Mouse (Mus musculus) megakaryocyte, embryonic 14.5 days (primary cell): ENCODE results near the gene Mov10l1. TPM values are rescaled to one million over a fixed set of nuclear protein-coding genes. Genes with fewer than 3 reads are reported as not detected.
A peak's percentile ranks its signal among the peaks of the same experiment; 100 is the strongest.

ENCODE experiments used
- H3K27me3 ChIP-seq: replicated peaks from 2 replicates; pipeline ENCODE3; 2012; ENCODE audit warnings: inconsistent platforms
- H3K36me3 ChIP-seq: replicated peaks from 2 replicates; pipeline ENCODE3; 2012; ENCODE audit warnings: low read length, inconsistent platforms, mixed read lengths
- H3K4me1 ChIP-seq: 2 replicates; pipeline ENCODE4 v1.6.1; 2012; ENCODE audit warnings: inconsistent platforms
- H3K4me3 ChIP-seq: replicated peaks from 2 replicates; pipeline ENCODE3; 2012; ENCODE audit warnings: moderate library complexity, mild to moderate bottlenecking, inconsistent platforms
- H3K9me3 ChIP-seq: 2 replicates; pipeline ENCODE4 v1.6.1; 2012; ENCODE audit warnings: inconsistent platforms
- FLI1 ChIP-seq: IDR thresholded peaks from 2 replicates; pipeline ENCODE4 v1.6.1; 2012; ENCODE audit warnings: low read length, inconsistent platforms, mixed read lengths
- GATA1 ChIP-seq: IDR thresholded peaks from 3 replicates; pipeline ENCODE4 v1.6.1; 2012; ENCODE audit warnings: mixed read lengths, low read length, inconsistent platforms, borderline replicate concordance
- polyA plus RNA-seq: library from polyadenylated mRNA; stranded (reverse); fragments of >175 nt; gene quantifications from 2 replicates; pipeline ENCODE4 v1.2.3, GENCODE M21; 2012; ENCODE audit warnings: low replicate concordance; ENCODE audit not compliant: insufficient read depth

Mov10l1 gene
- polyA plus RNA-seq, 1 experiment, result 0.21 TPM

DNA sequence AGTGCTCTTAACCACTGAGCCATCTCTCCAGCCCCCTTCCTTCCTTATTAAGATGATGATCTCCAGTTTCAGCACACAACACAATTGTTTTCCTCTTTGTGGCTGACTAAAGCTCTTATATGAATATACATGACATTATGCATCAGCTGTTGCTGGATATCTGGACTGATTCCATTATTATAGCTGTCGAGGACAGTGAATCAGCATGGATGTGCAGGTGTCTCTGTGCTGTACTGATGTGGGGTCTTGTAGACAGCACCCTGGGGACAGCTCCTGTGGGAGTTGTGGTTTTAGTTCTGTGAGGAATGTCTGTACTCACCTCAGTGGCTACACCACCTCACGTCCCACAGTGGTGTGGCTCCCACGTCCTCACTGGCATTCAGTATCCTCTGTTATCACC lies 18.5 kb downstream of the Mov10l1 start:
- peaks cover 4% of the 10 kb centered on the region for H3K4me1 ChIP-seq
- peaks cover 61% of the 10 kb centered on the region for H3K27me3 ChIP-seq
- H3K36me3 ChIP-seq, result no peaks in the 10 kb centered on the region
- TF ChIP-seq GATA1, result no peak
- no peak for TF ChIP-seq FLI1
- H3K4me3 ChIP-seq, result no peak overlapping the region
- no peaks in the 10 kb centered on the region for H3K9me3 ChIP-seq

DNA sequence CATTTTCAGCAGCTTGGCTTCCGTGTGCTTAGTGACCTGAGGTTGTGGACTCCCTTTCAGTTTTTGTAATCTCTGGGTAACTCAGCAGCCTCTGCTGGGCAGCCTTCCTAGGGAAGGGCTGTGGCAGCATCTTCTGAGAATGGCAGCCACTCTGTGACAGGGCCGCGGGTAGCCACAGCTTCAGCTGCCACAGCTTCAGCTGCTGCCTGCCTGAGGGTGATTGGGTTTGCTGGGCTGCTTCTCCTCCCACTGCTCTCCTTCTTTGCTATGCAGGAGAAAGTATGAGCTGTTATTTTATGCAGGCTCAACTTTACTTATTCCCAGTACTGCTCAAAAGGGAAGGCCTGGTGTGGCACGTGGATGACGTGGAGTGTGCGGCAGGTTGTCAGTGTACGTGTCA lies 24.3 kb downstream of the Mov10l1 start:
- H3K27me3 ChIP-seq, result peaks cover 44% of the 10 kb centered on the region
- H3K4me1 ChIP-seq, result peaks cover 4% of the 10 kb centered on the region
- TF ChIP-seq GATA1, result no peak
- no peak for TF ChIP-seq FLI1
- no peaks in the 10 kb centered on the region for H3K36me3 ChIP-seq
- H3K4me3 ChIP-seq, result no peak overlapping the region
- H3K9me3 ChIP-seq, result no peaks in the 10 kb centered on the region

DNA sequence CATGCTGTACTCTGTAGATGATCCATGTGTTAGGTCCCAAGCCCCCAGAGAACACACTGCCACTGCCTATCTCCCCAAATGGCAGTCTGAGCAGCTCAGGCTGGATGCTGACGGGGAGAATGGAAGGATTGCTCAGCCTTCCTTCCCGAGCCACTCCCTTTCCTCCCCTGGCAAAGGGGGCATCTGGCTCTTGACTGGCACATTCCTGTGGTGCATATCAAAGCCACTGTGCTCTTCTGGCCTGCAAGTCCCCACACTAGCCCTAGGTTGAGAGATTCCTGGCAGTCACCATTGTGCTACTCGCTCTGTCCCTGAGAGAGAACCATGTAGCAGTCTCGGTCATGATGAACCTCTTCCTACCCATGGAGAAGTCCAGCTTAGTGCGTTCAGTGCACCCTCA lies 25.1 kb downstream of the Mov10l1 start:
- Histone ChIP-seq H3K27me3 (peaks cover 38% of the 10 kb centered on the region), H3K36me3 (no peaks in the 10 kb centered on the region), H3K9me3 (no peaks in the 10 kb centered on the region), H3K4me3 (no peak overlapping the region), H3K4me1 (no peaks in the 10 kb centered on the region; the same call in 1 of the 2 replicates)
- no peak for TF ChIP-seq FLI1
- no peak for TF ChIP-seq GATA1

DNA sequence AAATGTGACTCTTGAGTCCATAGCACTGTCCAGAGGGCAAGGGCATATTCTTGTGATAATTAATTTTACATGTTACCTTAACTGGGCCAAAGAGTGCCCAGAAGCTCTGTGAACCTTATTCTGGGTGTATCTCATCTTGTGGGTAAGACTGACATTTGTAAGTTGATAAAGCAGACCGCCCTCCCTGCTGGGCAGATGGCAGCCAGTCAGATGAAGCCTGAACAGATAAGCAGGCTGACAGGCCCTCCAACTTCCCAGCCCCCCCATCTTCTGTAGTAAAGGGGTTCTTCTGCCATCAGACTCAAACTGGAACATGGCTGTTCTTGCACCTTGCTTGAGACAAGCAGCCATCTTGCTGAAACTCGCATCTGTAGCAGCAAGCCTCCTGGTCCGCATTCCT lies 34.0 kb downstream of the Mov10l1 start:
- H3K27me3 ChIP-seq, result peaks cover 34% of the 10 kb centered on the region
- no peaks in the 10 kb centered on the region for H3K36me3 ChIP-seq
- H3K9me3 ChIP-seq, result no peaks in the 10 kb centered on the region
- no peak for TF ChIP-seq GATA1
- TF ChIP-seq FLI1, result no peak
- no peaks in the 10 kb centered on the region for H3K4me1 ChIP-seq
- H3K4me3 ChIP-seq, result no peak overlapping the region

DNA sequence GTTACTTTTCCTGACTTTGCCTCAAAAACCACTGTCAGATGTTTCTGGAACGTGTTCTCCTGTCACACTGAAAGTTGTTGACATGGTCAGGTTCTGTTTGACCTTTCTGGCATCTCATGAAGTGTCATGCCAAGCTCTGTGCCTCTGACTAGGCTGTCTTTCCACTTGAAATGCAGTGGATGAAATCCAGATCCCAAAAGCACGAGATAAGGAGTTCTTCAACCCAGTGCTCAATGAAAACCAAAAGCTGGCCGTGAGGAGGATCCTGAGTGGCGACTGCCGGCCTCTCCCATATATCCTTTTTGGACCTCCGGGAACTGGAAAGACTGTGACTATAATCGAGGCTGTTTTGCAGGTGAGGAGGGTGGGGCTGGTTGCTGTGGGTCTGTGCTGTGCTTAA lies 37.4 kb downstream of the Mov10l1 start:
- no peaks in the 10 kb centered on the region for H3K36me3 ChIP-seq
- H3K4me3 ChIP-seq, result no peak overlapping the region
- peaks cover 55% of the 10 kb centered on the region for H3K27me3 ChIP-seq
- H3K9me3 ChIP-seq, result no peaks in the 10 kb centered on the region
- no peak for TF ChIP-seq GATA1
- TF ChIP-seq FLI1, result no peak
- no peaks in the 10 kb centered on the region for H3K4me1 ChIP-seq

DNA sequence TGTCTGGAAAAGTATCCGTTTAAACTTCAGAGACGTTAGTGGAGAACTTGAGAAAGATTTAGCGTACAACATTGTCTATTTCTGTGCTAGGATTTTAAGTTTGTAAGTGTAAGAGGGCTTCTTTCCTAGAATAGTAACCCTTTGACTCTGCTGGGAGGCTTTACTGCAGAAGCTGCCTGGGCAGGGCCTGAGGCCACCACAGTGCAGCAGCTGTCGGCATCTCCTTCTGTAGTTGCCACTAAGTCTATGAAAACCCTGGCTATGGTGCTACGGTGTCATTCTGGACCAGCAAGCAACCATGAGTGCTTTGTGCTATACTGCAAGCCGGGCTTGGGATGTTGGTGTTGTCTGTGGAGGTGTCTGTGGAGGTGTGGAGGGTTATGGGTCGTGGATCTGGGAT lies 37.8 kb downstream of the Mov10l1 start:
- H3K4me1 ChIP-seq, result no peaks in the 10 kb centered on the region
- peaks cover 56% of the 10 kb centered on the region for H3K27me3 ChIP-seq
- H3K4me3 ChIP-seq, result no peak overlapping the region
- no peak for TF ChIP-seq GATA1
- TF ChIP-seq FLI1, result no peak
- H3K9me3 ChIP-seq, result no peaks in the 10 kb centered on the region
- no peaks in the 10 kb centered on the region for H3K36me3 ChIP-seq

DNA sequence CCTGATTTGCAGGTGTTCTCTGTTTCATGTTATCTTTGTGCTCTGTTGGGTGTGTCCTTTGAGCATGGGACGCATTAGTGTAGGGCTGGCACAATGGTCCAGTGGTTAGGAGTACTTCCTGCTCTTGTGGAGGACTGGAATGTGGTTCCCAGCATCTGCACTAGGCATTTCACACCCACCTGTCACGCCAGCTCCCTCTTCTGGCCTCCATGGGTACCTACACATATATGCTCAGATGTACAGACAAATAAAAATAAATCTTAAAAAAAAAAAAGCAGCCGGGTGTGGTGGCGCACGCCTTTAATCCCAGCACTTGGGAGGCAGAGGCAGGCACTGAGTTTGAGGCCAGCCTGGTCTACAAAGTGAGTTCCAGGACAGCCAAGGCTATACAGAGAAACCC lies 61.7 kb downstream of the Mov10l1 start:
- TF ChIP-seq GATA1 (no peak), FLI1 (no peak)

DNA sequence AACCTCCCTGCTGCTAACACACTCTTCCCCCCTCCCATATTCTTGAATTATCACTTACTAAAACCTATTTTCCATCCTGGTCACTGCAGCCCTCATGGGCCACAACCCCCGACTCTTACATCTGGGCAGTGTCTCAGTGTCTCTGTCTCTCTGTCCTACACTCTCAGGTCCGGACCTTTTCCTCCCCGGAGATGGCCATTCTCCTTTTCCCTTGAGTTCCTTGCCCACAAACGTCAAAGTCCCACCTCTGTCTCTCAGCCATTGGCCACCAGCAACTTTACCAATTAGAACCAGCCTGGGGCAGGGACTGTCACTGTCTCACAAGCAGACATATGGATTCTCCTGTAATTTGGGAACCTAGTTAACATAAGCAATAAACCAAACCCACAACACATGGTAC lies 63.6 kb downstream of the Mov10l1 start:
- no peaks in the 10 kb centered on the region for H3K4me1 ChIP-seq
- no peak overlapping the region for H3K4me3 ChIP-seq
- peaks cover 20% of the 10 kb centered on the region for H3K9me3 ChIP-seq
- H3K36me3 ChIP-seq, result no peaks in the 10 kb centered on the region
- TF ChIP-seq FLI1 (no peak), GATA1 (no peak)
- H3K27me3 ChIP-seq, result peaks cover 30% of the 10 kb centered on the region

More for the DNA sequence above, 61.7 kb downstream of the Mov10l1 start:
- H3K27me3 ChIP-seq, result peaks cover 21% of the 10 kb centered on the region
- H3K36me3 ChIP-seq, result no peaks in the 10 kb centered on the region
- H3K9me3 ChIP-seq, result peaks cover 20% of the 10 kb centered on the region
- H3K4me1 ChIP-seq, result no peaks in the 10 kb centered on the region
- no peak overlapping the region for H3K4me3 ChIP-seq

DNA sequence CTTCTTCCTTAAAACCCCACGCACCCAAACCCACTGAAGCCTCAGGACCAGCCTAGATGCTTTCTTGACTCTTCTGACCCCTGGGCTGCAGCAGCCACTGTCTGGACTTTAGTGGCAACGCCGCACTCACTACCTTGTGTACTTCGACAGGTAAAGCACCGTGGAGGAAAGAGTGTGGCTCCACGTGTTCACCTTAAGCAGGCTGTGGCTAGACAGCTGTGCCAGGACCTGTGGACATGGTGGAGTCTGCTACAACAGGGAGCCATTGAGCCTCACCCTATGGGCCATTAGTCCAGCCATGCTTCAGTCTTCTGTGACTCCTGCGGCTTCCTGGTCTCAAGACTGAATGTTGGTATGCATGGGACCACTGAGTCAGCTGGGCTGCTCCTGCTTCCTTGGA lies 72.0 kb downstream of the Mov10l1 start:
- H3K27me3 ChIP-seq, result peaks cover 84% of the 10 kb centered on the region
- no peak for TF ChIP-seq GATA1
- TF ChIP-seq FLI1, result no peak
- H3K4me3 ChIP-seq, result no peak overlapping the region
- no peaks in the 10 kb centered on the region for H3K36me3 ChIP-seq
- H3K4me1 ChIP-seq, result peaks cover 10% of the 10 kb centered on the region
- H3K9me3 ChIP-seq, result no peaks in the 10 kb centered on the region

DNA sequence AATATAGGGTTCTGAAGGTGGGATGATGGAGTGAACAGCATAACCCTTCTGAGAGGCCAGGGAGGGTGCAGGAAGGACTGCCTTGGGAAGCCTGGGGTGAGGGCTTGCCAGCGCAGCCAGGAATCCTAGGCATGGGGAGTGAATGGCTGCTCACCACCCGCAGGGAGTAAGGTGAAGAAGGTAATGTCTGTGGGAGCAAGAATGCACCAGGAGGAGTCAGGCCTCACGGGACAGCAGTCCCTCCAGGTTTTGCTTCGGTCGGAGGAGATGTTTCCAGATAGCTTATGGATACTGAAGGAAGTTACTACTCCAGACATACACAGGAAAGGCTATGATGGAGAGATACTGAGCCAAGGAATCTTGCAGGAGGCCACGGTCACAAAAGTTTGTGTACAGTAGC lies 76.0 kb downstream of the Mov10l1 start:
- Histone ChIP-seq H3K36me3 (no peaks in the 10 kb centered on the region), H3K27me3 (peaks cover 97% of the 10 kb centered on the region)
- TF ChIP-seq FLI1, result no peak
- TF ChIP-seq GATA1, result no peak

DNA sequence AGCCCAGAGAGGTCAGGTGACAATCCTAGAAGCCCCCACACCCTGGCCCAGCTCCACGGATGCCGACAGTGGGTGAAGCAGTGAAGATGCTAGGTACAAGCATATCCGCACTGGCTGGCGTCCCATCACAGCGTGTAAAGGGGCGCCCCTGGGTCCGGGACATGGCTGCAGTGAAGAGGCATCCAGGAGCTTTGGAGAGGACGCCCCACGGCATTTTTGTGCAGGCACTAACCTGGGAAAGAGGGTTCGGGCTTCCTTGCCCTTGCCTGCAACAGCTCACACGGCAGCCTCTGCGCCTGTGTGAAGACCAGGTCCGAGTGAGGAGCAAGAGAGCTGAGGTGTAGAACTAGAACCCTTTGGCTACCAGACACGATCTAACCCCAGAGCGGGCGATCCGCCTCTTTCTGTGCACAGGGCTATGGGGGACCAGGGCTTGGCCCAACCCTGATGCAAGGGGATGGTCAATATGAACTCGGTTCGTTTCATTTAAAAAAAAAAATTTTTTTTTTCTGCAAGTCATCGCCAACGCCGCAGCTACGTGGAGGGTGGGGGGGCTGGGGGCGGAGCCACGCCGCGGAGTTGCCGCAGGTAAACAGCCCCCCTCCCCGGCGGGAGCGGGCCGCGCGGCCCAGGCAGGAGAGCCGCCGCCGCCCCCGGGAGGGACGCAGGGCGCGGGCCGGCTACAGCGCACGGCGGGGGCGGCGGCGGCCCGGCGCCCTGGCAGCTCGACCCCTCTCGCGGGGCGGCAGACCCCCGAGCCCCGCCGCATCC lies 76.6 kb downstream of the Mov10l1 start, which contains the start of gene Panx2:
Panx2 (plus strand) TSS at position 574 of the 771 bp plus-strand sequence.
- peak within 1 kb of the TSS; percentile 92 for H3K4me3 ChIP-seq
- no peaks in the 10 kb centered on the region for H3K9me3 ChIP-seq
- H3K27me3 ChIP-seq, result peaks cover 99% of the 10 kb centered on the region
- H3K4me1 ChIP-seq, result peaks cover 17% of the 10 kb centered on the region
- TF ChIP-seq GATA1 (no peak), FLI1 (no peak)
- no peaks in the 10 kb centered on the region for H3K36me3 ChIP-seq

More for the DNA sequence above, 76.0 kb downstream of the Mov10l1 start:
- H3K4me3 ChIP-seq, result no peak overlapping the region
- no peaks in the 10 kb centered on the region for H3K9me3 ChIP-seq
- peaks cover 17% of the 10 kb centered on the region for H3K4me1 ChIP-seq
